Mouse (Mus musculus): ENCODE measurements around the gene Ifrd2.
"Not testable (repeated sequence)": the region's sequence is repeated elsewhere in the genome, so short reads cannot be mapped to it uniquely, and the experiment has no call there.

DNA sequence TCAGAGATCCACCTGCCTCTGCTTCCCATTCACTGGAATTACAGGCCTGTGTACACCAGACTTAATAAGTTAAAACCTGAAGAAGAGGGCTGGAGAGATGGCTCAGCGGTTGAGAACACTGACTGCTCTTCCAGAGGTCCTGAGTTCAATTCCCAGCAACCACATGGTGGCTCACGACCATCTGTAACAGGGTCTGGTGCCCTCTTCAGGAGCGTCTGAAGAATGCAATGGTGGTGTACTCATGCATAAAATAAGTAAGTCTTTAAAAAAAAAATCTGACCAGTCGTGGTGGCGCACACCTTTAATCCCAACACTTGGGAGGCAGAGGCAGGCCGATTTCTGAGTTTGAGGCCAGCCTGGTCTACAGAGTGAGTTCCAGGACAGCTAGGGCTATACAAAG lies 13.7 kb upstream of the Ifrd2 start:
- not testable (repeated sequence) for TF ChIP-seq USF2 (IDR thresholded peaks at IDR 0.05; ENCODE audit: borderline replicate concordance in 1 of 2, insufficient read depth in 1 of 2, low read depth in 1 of 2, low read length in 2 of 2); USF1 (IDR thresholded peaks at IDR 0.05; ENCODE audit: low read depth, low read length); POLR2A (IDR thresholded peaks at IDR 0.05; ENCODE audit: control insufficient read depth in 1 of 2, insufficient read depth in 1 of 2, low read depth in 1 of 2, low read length in 2 of 2, poor library complexity in 1 of 2); GATA1 (IDR thresholded peaks at IDR 0.05; ENCODE audit: low read depth, low read length); ZKSCAN1 (IDR thresholded peaks at IDR 0.05; ENCODE audit: low read depth, low read length); TBP (IDR thresholded peaks at IDR 0.05; ENCODE audit: low read depth, low read length); KAT2A (conservative IDR thresholded peaks at IDR 0.05; ENCODE audit: low read depth, low read length)
- TF ChIP-seq CTCF (IDR thresholded peaks at IDR 0.05 in 2 of 3, conservative IDR thresholded peaks at IDR 0.05 in 1 of 3; ENCODE audit: control insufficient read depth in 1 of 3, insufficient read depth in 1 of 3, low read depth in 2 of 3, low read length in 3 of 3, poor library complexity in 1 of 3, severe bottlenecking in 1 of 3) = peak in 2 of 3 experiments; percentile 30 to 49; a peak in 5 of 6 replicates
- 0 out of 2 replicates have a peak, but pooled peaks have one; percentile 48 for TF ChIP-seq MYC (IDR thresholded peaks at IDR 0.05; ENCODE audit: low read depth, low read length)

Data from MEL (cell line).